Mouse (Mus musculus) liver, adult 2 months (tissue): Measurements from ENCODE around the gene Elmod2. TPM values are rescaled to one million over a fixed set of nuclear protein-coding genes. Genes with fewer than 3 reads are reported as not detected.
A peak's percentile ranks its signal among the peaks of the same experiment; 100 is the strongest.

Experiments used
- DNase-seq: peaks from one replicate; pipeline ENCODE4 v3.0.0-alpha.2; 2011; ENCODE audit warnings: low read depth, low spot score; ENCODE audit errors: extremely low read depth
- H3K27ac ChIP-seq: fragments of 200-500 bp; replicated peaks from 2 replicates; pipeline ENCODE4 v1.5.1; 2012; ENCODE audit warnings: low read depth, mild to moderate bottlenecking, control low read depth, inconsistent platforms, low read length; ENCODE audit not compliant: insufficient read depth
- H3K27me3 ChIP-seq: fragments of 200-500 bp; 2 replicates; pipeline ENCODE4 v1.6.1; 2012; ENCODE audit warnings: mild to moderate bottlenecking, moderate library complexity, low read length, inconsistent platforms; ENCODE audit not compliant: control insufficient read depth, insufficient read depth
- H3K36me3 ChIP-seq: fragments of 200-500 bp; 2 replicates; pipeline ENCODE4 v1.6.1; 2012; ENCODE audit warnings: low read length, inconsistent platforms; ENCODE audit not compliant: control insufficient read depth, insufficient read depth
- H3K4me1 ChIP-seq: fragments of 200-500 bp; 2 replicates; pipeline ENCODE4 v1.6.1; 2011; ENCODE audit warnings: low read length; ENCODE audit not compliant: control insufficient read depth, insufficient read depth
- H3K4me3 ChIP-seq: fragments of 200-500 bp; 2 replicates; pipeline ENCODE4 v1.5.1; 2011; ENCODE audit warnings: low read depth, mild to moderate bottlenecking, control low read depth, low read length, moderate library complexity; ENCODE audit not compliant: insufficient read depth
- H3K79me2 ChIP-seq: fragments of 200-500 bp; 2 replicates; pipeline ENCODE4 v1.6.1; 2012; ENCODE audit warnings: inconsistent platforms, mild to moderate bottlenecking, low read length, moderate library complexity; ENCODE audit not compliant: control insufficient read depth, insufficient read depth
- H3K9ac ChIP-seq: fragments of 200-500 bp; 2 replicates; pipeline ENCODE4 v1.6.1; 2012; ENCODE audit warnings: low read depth, mild to moderate bottlenecking, control low read depth, inconsistent platforms, low read length
- CTCF ChIP-seq: fragments of 200-500 bp; IDR thresholded peaks from 2 replicates; pipeline ENCODE4 v1.5.1; 2011; ENCODE audit warnings: low read depth, low read length, control low read depth
- POLR2A ChIP-seq: fragments of 200-500 bp; IDR thresholded peaks from 2 replicates; pipeline ENCODE4 v1.6.1; 2011; ENCODE audit warnings: low read length, control low read depth; ENCODE audit not compliant: insufficient read depth; ENCODE audit errors: extremely low read depth
- WGBS: fragments of 180-500 bp; shearing (Covaris S2); methylation state at CpG from one replicate; pipeline ENCODE4 v1.1.7; 2018; 5-methylcytosine and 5-hydroxymethylcytosine counted together
- polyA plus RNA-seq: library from polyadenylated mRNA; depleted of rRNA; stranded (reverse); fragments of >200 nt; gene quantifications from 2 replicates; pipeline ENCODE4 v1.2.3, GENCODE M21; 2012
- total RNA-seq: library from RNA; depleted of rRNA; stranded (reverse); fragments of >200 nt; gene quantifications from 2 replicates; pipeline ENCODE4 v1.2.3, GENCODE M21; 2014

Gene Elmod2
- total and polyA plus RNA-seq, 2 experiments, result 2.0 to 15.9 TPM

- H3K79me2 ChIP-seq, result no peaks in the 10 kb centered on the region
- no peaks in the 10 kb centered on the region for H3K27me3 ChIP-seq
- no peak within 1 kb of the TSS for H3K27ac ChIP-seq
- no peak for TF ChIP-seq POLR2A
- TF ChIP-seq CTCF, result no peak
- 68% methylated on average over 18 of the region's 18 CpGs for WGBS
- H3K9ac ChIP-seq, result no peak within 1 kb of the TSS
- no peaks in the 10 kb centered on the region for H3K36me3 ChIP-seq
- no peak for DNase-seq
- no peak within 1 kb of the TSS for H3K4me3 ChIP-seq
- no peaks in the 10 kb centered on the region for H3K4me1 ChIP-seq
Measured at GRCm38 (mm10) chr8:83348263-83348662, 16.0 kb upstream of the Elmod2 start, which contains the start of gene Mgat4d. Gene Mgat4d (plus strand): TSS chr8:83348471.

GRCm38 (mm10) chr8:83342693-83343092, 10.4 kb upstream of the Elmod2 start:
- no peaks in the 10 kb centered on the region for H3K27me3 ChIP-seq
- H3K9ac ChIP-seq, result no peak overlapping the region
- no peaks in the 10 kb centered on the region for H3K36me3 ChIP-seq
- no peaks in the 10 kb centered on the region for H3K79me2 ChIP-seq
- TF ChIP-seq CTCF, result peak; percentile 46; the same call in 1 of the 2 replicates
- no peak for TF ChIP-seq POLR2A
- no peak overlapping the region for H3K27ac ChIP-seq
- H3K4me1 ChIP-seq, result no peaks in the 10 kb centered on the region
- peak; percentile 19 for DNase-seq
- H3K4me3 ChIP-seq, result no peak overlapping the region

- no peak for DNase-seq
- no peaks in the 10 kb centered on the region for H3K79me2 ChIP-seq
- no peaks in the 10 kb centered on the region for H3K36me3 ChIP-seq
- H3K4me1 ChIP-seq, result no peaks in the 10 kb centered on the region
- no peak overlapping the region for H3K9ac ChIP-seq
- no peaks in the 10 kb centered on the region for H3K27me3 ChIP-seq
- no peak for TF ChIP-seq POLR2A
- TF ChIP-seq CTCF, result no peak
- no peak overlapping the region for H3K27ac ChIP-seq
- WGBS, result 83% methylated on average over 3 of the region's 3 CpGs
- H3K4me3 ChIP-seq, result no peak overlapping the region
Measured at GRCm38 (mm10) chr8:83342076-83342475, 9.8 kb upstream of the Elmod2 start.

GRCm38 (mm10) chr8:83332864-83333263, 578 bp upstream of the Elmod2 start:
- Histone ChIP-seq H3K36me3 (0 out of 2 replicates have a peak, but pooled peaks cover 1% of the 10 kb centered on the region), H3K9ac (peak overlapping the region; percentile 39; the same call in 1 of the 2 replicates), H3K4me3 (peak overlapping the region; percentile 49), H3K79me2 (no peaks in the 10 kb centered on the region), H3K27ac (no peak overlapping the region), H3K27me3 (no peaks in the 10 kb centered on the region), H3K4me1 (peaks cover 2% of the 10 kb centered on the region; the same call in 1 of the 2 replicates)
- WGBS, result 27% methylated on average over 7 of the region's 7 CpGs
- TF ChIP-seq CTCF (no peak), POLR2A (no peak)
- DNase-seq, result no peak

- 14% methylated on average over 7 of the region's 7 CpGs for WGBS
- Histone ChIP-seq H3K79me2 (no peaks in the 10 kb centered on the region), H3K36me3 (peaks cover 7% of the 10 kb centered on the region; the same call in 1 of the 2 replicates), H3K27me3 (no peaks in the 10 kb centered on the region), H3K4me1 (peaks cover 2% of the 10 kb centered on the region; the same call in 1 of the 2 replicates), H3K4me3 (peak overlapping the region; percentile 90), H3K27ac (no peak overlapping the region), H3K9ac (peak overlapping the region; percentile 43; the same call in 1 of the 2 replicates)
- peak; percentile 32 for DNase-seq
- TF ChIP-seq CTCF, result no peak
- no peak for TF ChIP-seq POLR2A
Measured at GRCm38 (mm10) chr8:83331567-83331898, 753 bp downstream of the Elmod2 start.

GRCm38 (mm10) chr8:83327889-83328288, 4.4 kb downstream of the Elmod2 start:
- WGBS, result 90% methylated on average over 5 of the region's 5 CpGs
- peaks cover 2% of the 10 kb centered on the region; the same call in 1 of the 2 replicates for H3K4me1 ChIP-seq
- no peak overlapping the region for H3K27ac ChIP-seq
- no peaks in the 10 kb centered on the region for H3K27me3 ChIP-seq
- H3K9ac ChIP-seq, result no peak overlapping the region
- DNase-seq, result no peak
- H3K4me3 ChIP-seq, result no peak overlapping the region
- TF ChIP-seq POLR2A (no peak), CTCF (no peak)
- H3K79me2 ChIP-seq, result no peaks in the 10 kb centered on the region
- H3K36me3 ChIP-seq, result peaks cover 12% of the 10 kb centered on the region
